Mouse (Mus musculus): ENCODE results near the gene Man1c1. TPM values are rescaled to one million over a fixed set of nuclear protein-coding genes. Genes with fewer than 3 reads are reported as not detected.

Man1c1 gene
- polyA plus RNA-seq, 2 experiments = 5.1 to 9.1 TPM

- DNase-seq (ENCODE audit: low spot score) (no peak), ATAC-seq (ENCODE audit: low FRiP score, low read depth) (no peak)
- H3K9ac ChIP-seq (ENCODE audit: low read depth, low read length, severe bottlenecking) = no peak overlapping the region
- no peak for TF ChIP-seq POLR2A (IDR thresholded peaks at IDR 0.05; ENCODE audit: borderline replicate concordance, extremely low read depth, insufficient read depth, insufficient read length)
- WGBS = 76% methylated on average over 7 of the region's 7 CpGs
- no peak overlapping the region for H3K27ac ChIP-seq (replicated peaks; ENCODE audit: low read depth, low read length)
- H3K36me3 ChIP-seq (ENCODE audit: control insufficient read depth, insufficient read depth, low read length) = no peaks in the 10 kb centered on the region
- H3K4me2 ChIP-seq (replicated peaks; ENCODE audit: low read depth, low read length, severe bottlenecking) = no peak overlapping the region
- H3K4me1 ChIP-seq (ENCODE audit: control insufficient read depth, insufficient read depth, low read length) = no peaks in the 10 kb centered on the region
- H3K27me3 ChIP-seq (ENCODE audit: control insufficient read depth, insufficient read depth, low read length) = no peaks in the 10 kb centered on the region
- H3K9me3 ChIP-seq (ENCODE audit: control insufficient read depth, low read length) = no peaks in the 10 kb centered on the region
- H3K4me3 ChIP-seq (replicated peaks; ENCODE audit: low read length) = no peak overlapping the region
Observed at GRCm38 (mm10) chr4:134515614-134516013, 188.5 kb downstream of the Man1c1 start.

DNA sequence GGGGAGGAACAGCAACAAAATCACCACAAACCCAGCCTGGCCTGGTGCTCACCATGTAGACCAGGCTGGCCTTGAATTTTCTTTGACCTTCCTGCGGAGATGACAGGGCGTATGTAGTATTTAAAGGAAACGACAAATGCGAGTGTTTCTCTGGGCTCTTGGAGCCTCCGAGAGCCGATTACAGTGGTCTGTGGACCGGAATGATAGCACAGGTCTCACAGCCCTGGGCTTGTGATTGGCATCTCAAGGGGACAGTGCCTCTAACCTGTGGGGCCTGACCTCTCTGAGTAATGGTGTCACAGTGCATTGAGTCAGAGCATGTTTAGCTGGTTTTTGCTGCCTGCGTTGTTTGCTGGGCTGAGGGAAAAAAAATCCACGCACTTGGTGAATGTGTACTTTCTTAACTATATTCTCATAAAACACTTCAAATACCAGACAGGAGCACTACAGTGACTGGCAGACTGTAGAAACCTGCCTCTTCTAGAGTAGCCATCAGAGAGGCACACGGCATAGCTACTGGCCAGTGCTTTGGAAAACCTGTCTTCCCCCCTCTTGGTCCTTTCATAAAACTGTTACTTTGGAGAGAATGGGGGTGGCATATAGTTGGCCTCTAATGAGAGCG is 189.7 kb downstream of the Man1c1 start:
- Histone ChIP-seq H3K36me3 (ENCODE audit: control insufficient read depth, insufficient read depth, low read length) (no peaks in the 10 kb centered on the region), H3K9ac (ENCODE audit: low read depth, low read length, severe bottlenecking) (no peak overlapping the region), H3K4me1 (ENCODE audit: control insufficient read depth, insufficient read depth, low read length) (no peaks in the 10 kb centered on the region), H3K27me3 (ENCODE audit: control insufficient read depth, insufficient read depth, low read length) (no peaks in the 10 kb centered on the region), H3K27ac (replicated peaks; ENCODE audit: low read depth, low read length) (no peak overlapping the region), H3K9me3 (ENCODE audit: control insufficient read depth, low read length) (no peaks in the 10 kb centered on the region), H3K4me2 (replicated peaks; ENCODE audit: low read depth, low read length, severe bottlenecking) (no peak overlapping the region), H3K4me3 (replicated peaks; ENCODE audit: low read length) (no peak overlapping the region)
- TF ChIP-seq POLR2A (IDR thresholded peaks at IDR 0.05; ENCODE audit: borderline replicate concordance, extremely low read depth, insufficient read depth, insufficient read length) = no peak
- 88% methylated on average over 11 of the region's 11 CpGs for WGBS
- ATAC-seq (ENCODE audit: low FRiP score, low read depth) = no peak
- no peak for DNase-seq (ENCODE audit: low spot score)

DNA sequence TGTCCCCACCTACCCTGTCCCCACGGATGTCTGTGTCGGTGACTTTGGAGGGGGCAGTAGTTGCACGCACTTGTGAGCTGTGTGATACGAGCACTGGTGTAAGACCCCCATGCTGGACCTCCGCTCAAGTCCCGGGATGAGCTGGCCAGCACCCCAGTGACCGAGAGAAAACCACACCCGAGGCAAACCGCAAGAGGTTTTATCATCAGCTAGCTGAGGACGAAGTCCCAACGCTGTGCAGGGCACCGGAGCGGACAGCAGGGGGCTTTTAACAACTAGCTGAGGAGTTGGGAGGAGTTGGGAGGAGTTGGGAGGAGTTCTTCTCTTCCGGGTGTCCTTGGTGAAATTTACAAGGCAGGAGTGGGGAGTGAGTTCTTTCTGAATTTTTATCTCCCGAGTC is 191.3 kb downstream of the Man1c1 start:
- H3K36me3 ChIP-seq (ENCODE audit: control insufficient read depth, insufficient read depth, low read length) = no peaks in the 10 kb centered on the region
- no peaks in the 10 kb centered on the region for H3K27me3 ChIP-seq (ENCODE audit: control insufficient read depth, insufficient read depth, low read length)
- no peaks in the 10 kb centered on the region for H3K4me1 ChIP-seq (ENCODE audit: control insufficient read depth, insufficient read depth, low read length)
- peak overlapping the region; percentile 27; the same call in 1 of the 2 replicates for H3K4me2 ChIP-seq (replicated peaks; ENCODE audit: low read depth, low read length, severe bottlenecking)
- H3K9me3 ChIP-seq (ENCODE audit: control insufficient read depth, low read length) = no peaks in the 10 kb centered on the region
- ATAC-seq (ENCODE audit: low FRiP score, low read depth) (no peak), DNase-seq (ENCODE audit: low spot score) (peak; percentile 63)
- WGBS = 19% methylated on average over 14 of the region's 15 CpGs
- H3K27ac ChIP-seq (replicated peaks; ENCODE audit: low read depth, low read length) = no peak overlapping the region
- TF ChIP-seq POLR2A (IDR thresholded peaks at IDR 0.05; ENCODE audit: borderline replicate concordance, extremely low read depth, insufficient read depth, insufficient read length) = no peak
- H3K9ac ChIP-seq (ENCODE audit: low read depth, low read length, severe bottlenecking) = no peak overlapping the region
- 0 out of 2 replicates have a peak overlapping the region, but pooled peaks have one; percentile 4 for H3K4me3 ChIP-seq (replicated peaks; ENCODE audit: low read length)

GRCm38 (mm10) chr4:134511730-134512129 is 192.4 kb downstream of the Man1c1 start:
- ATAC-seq (ENCODE audit: low FRiP score, low read depth) = no peak
- Histone ChIP-seq H3K27ac (replicated peaks; ENCODE audit: low read depth, low read length) (no peak overlapping the region), H3K9ac (ENCODE audit: low read depth, low read length, severe bottlenecking) (no peak overlapping the region), H3K4me2 (replicated peaks; ENCODE audit: low read depth, low read length, severe bottlenecking) (peak overlapping the region; percentile 90), H3K27me3 (ENCODE audit: control insufficient read depth, insufficient read depth, low read length) (no peaks in the 10 kb centered on the region), H3K4me3 (replicated peaks; ENCODE audit: low read length) (peak overlapping the region; percentile 58), H3K9me3 (ENCODE audit: control insufficient read depth, low read length) (no peaks in the 10 kb centered on the region), H3K4me1 (ENCODE audit: control insufficient read depth, insufficient read depth, low read length) (no peaks in the 10 kb centered on the region), H3K36me3 (ENCODE audit: control insufficient read depth, insufficient read depth, low read length) (no peaks in the 10 kb centered on the region)
- WGBS = 72% methylated on average over 6 of the region's 6 CpGs
- no peak for TF ChIP-seq POLR2A (IDR thresholded peaks at IDR 0.05; ENCODE audit: borderline replicate concordance, extremely low read depth, insufficient read depth, insufficient read length)
- DNase-seq (ENCODE audit: low spot score) = no peak

Small RNAs within 50 kb of the gene (microRNA-seq; reads per million reads assigned to microRNA genes)
- not detected for gene Mir6403

Other genes with a start within 250 kb of the Man1c1 start
- 246 and 428 TPM in 2 replicates for gene Stmn1, start 236.0 kb downstream of the Man1c1 start, polyA plus RNA-seq (2012; rRNA removed)
- 1,273 and 1,449 TPM in 2 replicates for gene Stmn1, start 236.0 kb downstream of the Man1c1 start, polyA plus RNA-seq (2014; fragmentation: Nextera tagmentation; extraction: Ambion mirVana)
- gene Paqr7, start 207.6 kb downstream of the Man1c1 start, polyA plus RNA-seq (2012; rRNA removed) = 5.9 and 8.2 TPM in 2 replicates
- 2.3 and 2.9 TPM in 2 replicates for gene Paqr7, start 207.6 kb downstream of the Man1c1 start, polyA plus RNA-seq (2014; fragmentation: Nextera tagmentation; extraction: Ambion mirVana)
- 6.7 and 10.3 TPM in 2 replicates for gene Aunip, start 193.3 kb downstream of the Man1c1 start, polyA plus RNA-seq (2012; rRNA removed)
- 3.5 and 3.6 TPM in 2 replicates for gene Aunip, start 193.3 kb downstream of the Man1c1 start, polyA plus RNA-seq (2014; fragmentation: Nextera tagmentation; extraction: Ambion mirVana)
- 111 and 132 TPM in 2 replicates for gene Mtfr1l, start 168.9 kb downstream of the Man1c1 start, polyA plus RNA-seq (2012; rRNA removed)
- gene Mtfr1l, start 168.9 kb downstream of the Man1c1 start, polyA plus RNA-seq (2014; fragmentation: Nextera tagmentation; extraction: Ambion mirVana) = 123 and 140 TPM in 2 replicates
- 68.5 and 86.7 TPM in 2 replicates for gene Selenon, start 152.1 kb downstream of the Man1c1 start, polyA plus RNA-seq (2012; rRNA removed)
- gene Selenon, start 152.1 kb downstream of the Man1c1 start, polyA plus RNA-seq (2014; fragmentation: Nextera tagmentation; extraction: Ambion mirVana) = 48.5 and 75.4 TPM in 2 replicates
- gene Ldlrap1, start 63.7 kb upstream of the Man1c1 start, polyA plus RNA-seq (2012; rRNA removed) = 18.0 and 22.0 TPM in 2 replicates
- 25.1 and 27.9 TPM in 2 replicates for gene Ldlrap1, start 63.7 kb upstream of the Man1c1 start, polyA plus RNA-seq (2014; fragmentation: Nextera tagmentation; extraction: Ambion mirVana)
- gene Maco1, start 149.1 kb upstream of the Man1c1 start, polyA plus RNA-seq (2012; rRNA removed) = 26.1 and 29.5 TPM in 2 replicates
- 40.4 and 47.1 TPM in 2 replicates for gene Maco1, start 149.1 kb upstream of the Man1c1 start, polyA plus RNA-seq (2014; fragmentation: Nextera tagmentation; extraction: Ambion mirVana)
- gene Rhd, start 160.2 kb upstream of the Man1c1 start, polyA plus RNA-seq (2012; rRNA removed) = 3.3 and 3.6 TPM in 2 replicates
- gene Rhd, start 160.2 kb upstream of the Man1c1 start, polyA plus RNA-seq (2014; fragmentation: Nextera tagmentation; extraction: Ambion mirVana) = 3.6 and 4.1 TPM in 2 replicates
- 119 and 131 TPM in 2 replicates for gene Tmem50a, start 210.7 kb upstream of the Man1c1 start, polyA plus RNA-seq (2012; rRNA removed)
- 166 TPM in 2 replicates for gene Tmem50a, start 210.7 kb upstream of the Man1c1 start, polyA plus RNA-seq (2014; fragmentation: Nextera tagmentation; extraction: Ambion mirVana)
- 627 and 690 TPM in 2 replicates for gene Rsrp1, start 219.3 kb upstream of the Man1c1 start, polyA plus RNA-seq (2012; rRNA removed)
- 416 and 463 TPM in 2 replicates for gene Rsrp1, start 219.3 kb upstream of the Man1c1 start, polyA plus RNA-seq (2014; fragmentation: Nextera tagmentation; extraction: Ambion mirVana)
- gene Syf2, start 226.6 kb upstream of the Man1c1 start, polyA plus RNA-seq (2012; rRNA removed) = 41.4 and 64.5 TPM in 2 replicates
- gene Syf2, start 226.6 kb upstream of the Man1c1 start, polyA plus RNA-seq (2014; fragmentation: Nextera tagmentation; extraction: Ambion mirVana) = 64.3 and 69.1 TPM in 2 replicates

Data from limb, embryonic 14.5 days (tissue).